Mouse (Mus musculus) ES-E14 (cell line): ENCODE measurements at regions not wholly inside any gene's neighbourhood (a gene's known extent, or its start where the extent isn't known, plus 50 kb on each side); places are given as distances from the start of the nearest gene placed in this dataset.

Source experiments
- CHD2 ChIP-seq: IDR thresholded peaks from 2 replicates; pipeline ENCODE4 v1.6.1; 2014; ENCODE audit warnings: mild to moderate bottlenecking, low read depth, low read length, inconsistent platforms
- HCFC1 ChIP-seq: IDR thresholded peaks from 2 replicates; pipeline ENCODE4 v1.6.1; 2012; ENCODE audit warnings: low read length, inconsistent platforms, borderline replicate concordance; ENCODE audit not compliant: insufficient read depth
- MAFK ChIP-seq: IDR thresholded peaks from 2 replicates; pipeline ENCODE4 v1.6.1; 2014; ENCODE audit warnings: mild to moderate bottlenecking, low read depth, low read length, inconsistent platforms; ENCODE audit not compliant: insufficient read depth
- ZNF384 ChIP-seq: IDR thresholded peaks from 2 replicates; pipeline ENCODE4 v1.6.1; 2012; ENCODE audit warnings: low read depth, low read length, inconsistent platforms

- TF ChIP-seq ZNF384 (no peak), MAFK (no peak), HCFC1 (no peak), CHD2 (no peak)
Observed at GRCm38 (mm10) chr4:153310641-153311040, 172.0 kb downstream of the Ajap1 start.
